Mouse (Mus musculus) E14TG2a.4 (cell line): ENCODE measurements at regions not wholly inside any gene's neighbourhood (a gene's known extent, or its start where the extent isn't known, plus 50 kb on each side); places are given as distances from the start of the nearest gene placed in this dataset.

ENCODE experiments used
- CTCF ChIP-seq: conservative IDR thresholded peaks from 2 replicates; pipeline ENCODE4 v1.5.1; 2014; ENCODE audit warnings: low read length
- NANOG ChIP-seq: IDR thresholded peaks from 2 replicates; pipeline ENCODE4 v1.6.1; 2014; ENCODE audit warnings: borderline replicate concordance, low read length, mixed read lengths

GRCm38 (mm10) chr15:59168660-59169170 is 279.6 kb downstream of the Gm49356 start:
- TF ChIP-seq CTCF = no peak
- no peak for TF ChIP-seq NANOG
